Mouse (Mus musculus): Measurements from ENCODE around the gene Gm10775.

The Gm10775 gene

DNA sequence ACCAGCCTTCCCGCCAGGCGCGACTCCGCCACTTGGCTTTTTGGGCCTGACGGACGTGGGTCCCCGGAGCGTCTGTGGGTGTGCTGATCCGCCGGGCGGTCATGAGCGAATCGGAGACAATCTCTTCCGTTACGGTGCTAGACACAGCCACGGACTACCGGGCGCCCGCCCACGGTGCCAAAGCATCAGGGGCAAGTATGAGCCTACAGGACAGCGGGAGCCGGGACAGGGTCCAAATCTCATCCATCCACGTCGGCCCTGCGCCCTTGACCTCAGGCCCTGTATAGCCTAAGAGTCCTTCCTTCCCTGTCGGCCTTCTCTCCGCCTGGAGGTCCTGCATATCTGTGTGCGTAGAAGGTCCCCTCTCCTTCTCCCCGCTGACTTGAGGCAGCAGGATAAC, at the start of gene Gm10775:
Gene Gm10775, plus strand, starts transcription at position 301 of the 400 bp plus-strand sequence.
- no peak for DNase-seq (ENCODE audit: low spot score in 2 of 2)

DNA sequence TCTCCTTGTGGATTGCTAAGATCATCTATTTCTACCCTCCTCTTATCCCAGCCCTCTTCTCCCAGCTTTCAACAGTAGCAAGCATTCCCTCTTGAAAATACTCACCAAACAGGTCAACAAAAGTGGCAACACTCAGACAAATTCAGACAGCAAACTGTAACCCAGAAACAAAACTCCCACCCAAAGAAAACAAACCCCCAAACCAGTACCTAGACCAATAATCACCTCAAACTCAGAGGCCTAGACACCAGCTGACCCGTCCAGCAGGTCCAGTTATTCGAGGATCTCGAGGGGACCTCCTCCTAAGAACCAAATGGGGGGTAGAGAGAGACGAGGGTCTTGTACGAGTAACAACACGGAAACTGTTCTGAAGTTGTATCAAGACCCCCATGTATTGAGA, 33.4 kb upstream of the Gm10775 start:
- DNase-seq (ENCODE audit: low spot score in 2 of 2) = no peak

DNA sequence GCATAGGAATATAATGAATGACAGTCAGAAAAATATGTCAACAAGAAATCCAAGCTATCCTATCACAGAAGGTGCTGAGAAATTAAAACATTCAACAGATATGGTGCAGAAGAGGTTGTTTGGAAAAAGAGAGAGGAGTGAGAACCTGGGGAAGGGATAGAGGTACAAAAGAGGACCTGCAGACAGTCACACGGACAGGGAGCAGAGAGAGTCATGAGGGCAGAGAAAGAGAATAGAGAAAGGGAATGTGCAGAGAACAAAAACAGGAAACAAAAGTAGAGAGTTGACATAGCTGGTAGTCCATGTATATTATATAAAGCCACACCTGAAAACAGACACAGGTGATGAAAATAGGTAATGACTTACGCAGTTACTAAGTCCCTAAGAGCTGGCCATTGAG, 32.7 kb upstream of the Gm10775 start:
- DNase-seq (ENCODE audit: low spot score in 2 of 2) = no peak

DNA sequence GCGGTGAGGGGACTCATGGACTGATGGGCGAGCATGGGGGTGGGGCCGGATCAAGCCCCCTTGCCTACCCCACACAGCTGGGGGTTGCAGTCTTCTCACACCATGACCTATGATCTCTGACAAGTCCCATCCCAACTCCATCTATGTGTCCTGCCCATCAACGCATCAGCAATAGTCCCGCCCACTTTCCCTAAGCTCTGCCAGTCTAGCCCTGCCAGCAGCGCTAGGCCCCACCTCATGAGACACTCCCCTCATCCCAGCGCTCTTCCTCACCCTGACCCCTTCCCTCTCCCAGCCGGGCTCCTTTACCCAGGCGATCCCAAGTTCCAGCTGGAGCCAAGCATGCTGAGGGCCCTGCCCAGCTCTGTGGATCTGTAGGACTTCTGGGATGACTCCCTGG, 22.1 kb upstream of the Gm10775 start:
- DNase-seq (ENCODE audit: low spot score in 2 of 2) = no peak

DNA sequence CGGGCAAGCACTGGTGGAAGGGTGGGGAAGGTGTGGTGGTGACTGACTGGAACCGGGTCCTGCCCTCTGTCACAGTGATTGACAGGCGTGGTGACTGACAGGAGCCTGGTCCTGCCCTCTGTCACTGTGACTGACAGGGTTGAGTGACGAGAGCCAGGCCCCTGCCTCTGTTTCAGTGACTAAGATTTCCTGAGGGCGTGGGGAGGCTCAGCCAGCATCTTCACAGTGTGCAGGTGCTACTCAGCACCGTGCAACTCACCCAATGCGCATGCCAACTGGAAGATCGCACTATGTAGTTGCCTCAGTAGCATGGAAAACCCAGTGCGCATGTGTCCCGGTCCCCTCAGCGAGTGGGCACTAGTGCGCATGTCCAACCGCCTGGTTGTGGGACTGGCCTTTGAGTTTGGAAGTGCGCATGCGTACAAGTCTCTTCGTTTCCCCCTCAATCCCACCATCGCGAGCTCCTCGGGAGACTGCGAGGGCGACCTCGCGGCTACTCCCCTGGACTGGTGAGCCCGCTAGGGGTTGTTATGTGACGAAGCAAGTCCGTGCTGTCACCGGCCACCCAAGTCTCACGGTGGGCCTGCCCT, 18.7 kb upstream of the Gm10775 start:
- peak; percentile 92 to 95 for DNase-seq (ENCODE audit: low spot score in 2 of 2)

DNA sequence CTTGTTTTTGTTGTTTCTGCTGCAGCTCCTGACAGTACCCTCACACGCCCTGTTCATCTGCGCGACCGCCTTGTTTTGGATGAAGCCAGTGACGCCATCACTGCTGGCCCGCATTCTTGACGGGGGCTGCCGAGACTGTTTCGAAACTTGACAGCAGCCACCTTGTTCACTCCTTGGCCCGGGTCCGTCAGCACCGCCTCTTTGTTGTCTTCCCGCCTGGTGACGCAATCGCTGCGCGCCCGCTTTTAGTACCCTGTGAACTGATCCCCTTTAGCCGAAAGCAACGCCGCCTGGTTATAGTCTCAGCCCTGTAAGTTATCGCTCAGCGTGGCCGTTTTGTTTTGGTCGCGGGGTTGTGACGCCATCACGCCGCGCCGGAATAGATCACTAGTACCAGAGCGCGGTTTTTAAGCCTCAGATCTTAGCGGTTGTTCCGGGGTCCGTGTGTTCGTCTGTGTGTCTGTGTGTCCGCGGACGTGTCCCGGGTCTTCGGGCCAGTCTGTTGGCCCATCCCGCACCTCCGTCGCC, 18.2 kb upstream of the Gm10775 start:
- peak; percentile 87 to 97 for DNase-seq (ENCODE audit: low spot score in 2 of 2)

DNA sequence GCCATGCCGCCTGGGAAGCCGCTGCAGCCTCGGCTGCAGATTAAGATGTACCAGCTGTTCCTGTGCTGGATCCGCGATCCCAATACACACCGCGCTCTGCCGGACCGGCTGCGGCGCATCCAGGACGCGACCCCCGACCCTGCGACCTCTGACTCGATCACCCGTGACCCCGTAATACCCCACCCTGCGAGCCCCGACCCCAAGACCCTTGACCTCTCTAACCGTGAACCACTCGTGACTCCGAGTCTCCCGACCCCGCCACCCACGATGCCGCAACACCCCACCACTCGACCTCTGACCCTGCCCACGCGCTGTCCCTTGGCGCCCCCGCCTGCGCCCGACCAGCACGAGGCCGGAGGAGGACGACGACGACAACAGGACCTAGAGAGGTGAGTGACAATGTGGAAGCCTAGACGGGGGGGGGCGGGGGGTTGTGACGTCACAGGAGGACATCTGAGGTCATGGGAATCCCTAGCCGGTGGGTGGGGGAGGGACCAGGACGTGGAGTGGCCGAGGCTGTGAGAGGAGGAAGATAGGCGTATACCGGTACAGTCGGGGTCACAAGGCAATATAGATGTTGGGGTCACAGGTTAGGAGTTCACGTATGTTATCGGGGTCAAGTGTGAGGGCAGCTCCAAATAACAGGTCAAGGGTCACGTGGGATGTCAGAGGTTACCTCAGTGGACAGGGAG, 17.6 kb upstream of the Gm10775 start:
- no peak for DNase-seq (ENCODE audit: low spot score in 2 of 2)

DNA sequence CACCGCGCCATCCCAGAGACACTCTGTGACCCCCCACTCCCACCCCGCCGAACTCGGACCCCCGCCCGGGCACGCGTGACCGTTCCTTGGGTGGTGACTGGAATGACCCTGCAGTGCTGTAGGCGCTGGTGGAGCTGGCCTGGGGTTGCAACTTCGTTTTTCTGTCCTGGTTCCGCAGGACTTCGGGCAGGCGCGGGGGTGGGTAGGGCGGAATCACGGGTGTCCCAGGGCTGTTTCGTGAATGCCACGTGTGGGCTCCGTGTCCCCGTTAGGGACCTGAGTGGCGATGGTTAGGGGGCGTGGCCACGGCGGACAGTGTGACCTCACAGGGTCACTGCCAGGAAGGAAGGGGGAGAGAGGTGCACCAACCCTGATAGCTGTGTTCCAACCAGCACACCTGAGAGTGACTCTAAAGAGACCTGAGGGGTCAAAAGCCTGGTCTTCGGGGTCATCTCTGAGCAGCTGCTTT, 17.0 kb upstream of the Gm10775 start:
- DNase-seq (ENCODE audit: low spot score in 2 of 2) = no peak

DNA sequence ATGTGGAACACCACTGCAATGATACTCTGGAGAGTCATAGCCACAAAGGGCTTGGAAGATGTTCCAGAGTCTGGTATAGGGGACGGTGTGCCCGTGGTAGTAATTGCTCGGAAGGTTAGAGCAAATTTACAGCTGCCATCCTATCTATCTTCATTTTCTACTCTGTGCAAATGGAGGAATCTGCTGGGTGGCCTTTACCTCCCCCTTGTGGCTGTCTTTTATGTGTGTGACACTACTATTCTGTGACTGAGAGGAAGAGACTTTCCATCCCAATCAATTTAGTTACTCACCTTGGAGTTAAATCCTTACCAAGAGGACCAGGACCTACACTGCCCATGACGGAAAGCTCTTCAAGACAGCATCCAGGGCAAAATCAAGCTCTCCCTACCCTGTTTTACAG, 16.1 kb upstream of the Gm10775 start:
- no peak for DNase-seq (ENCODE audit: low spot score in 2 of 2)

DNA sequence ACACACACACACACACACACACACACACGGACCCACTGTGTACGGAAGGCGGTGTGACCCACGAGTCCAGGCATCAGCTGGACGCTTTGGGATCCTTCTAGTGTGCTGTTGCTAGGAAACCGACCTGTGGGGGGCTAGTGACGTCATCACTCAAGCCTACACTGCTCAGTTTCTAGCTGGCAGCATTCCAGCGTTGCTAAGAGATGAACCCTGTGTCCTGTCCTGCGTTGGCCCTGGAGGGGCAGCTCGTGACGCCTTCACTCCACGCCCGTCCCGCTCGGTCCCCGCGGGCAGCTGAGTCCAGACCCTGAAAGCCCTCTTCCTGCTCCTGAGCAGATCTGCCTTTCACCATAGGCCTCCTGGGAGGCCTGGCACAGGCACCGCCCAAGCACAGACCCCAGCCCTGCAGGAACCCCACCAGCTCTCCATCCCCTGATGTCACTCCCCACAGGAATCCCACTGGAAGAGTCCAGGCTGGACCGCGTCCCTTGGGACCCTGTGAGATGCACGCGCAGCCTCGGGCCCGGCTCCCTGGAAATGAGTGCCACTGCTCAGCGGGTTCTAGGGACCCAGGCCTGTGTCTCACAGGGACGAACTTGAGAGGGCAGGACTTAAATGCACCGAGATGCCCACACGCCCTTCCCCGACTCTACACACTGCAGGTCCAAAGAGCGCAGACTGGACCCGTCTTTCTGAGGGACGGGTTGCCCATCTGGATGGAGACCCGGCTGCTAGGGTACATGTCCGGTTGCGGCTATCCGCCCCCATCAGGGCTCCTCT, 974 bp upstream of the Gm10775 start:
- no peak for DNase-seq (ENCODE audit: low spot score in 2 of 2)

DNA sequence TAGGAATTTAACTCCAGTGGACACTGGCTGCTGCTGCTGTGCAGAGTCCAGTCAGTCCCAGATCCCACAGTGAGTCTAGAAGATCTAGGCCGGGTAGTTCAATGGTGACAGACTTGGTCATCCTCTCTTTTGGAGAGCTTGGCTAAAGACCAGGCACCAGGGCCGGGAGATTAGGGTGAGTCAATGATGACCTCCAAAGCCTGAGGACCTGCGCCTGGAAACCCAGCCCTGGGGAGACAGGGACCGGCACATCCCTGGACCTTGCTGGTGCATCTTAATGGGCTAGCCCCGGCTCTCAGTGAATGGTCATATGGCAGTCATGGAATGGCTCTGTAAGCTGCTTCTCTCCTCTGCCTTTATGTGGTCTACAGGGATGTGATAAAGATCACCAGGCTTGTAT, 2.7 kb downstream of the Gm10775 start:
- no peak for DNase-seq (ENCODE audit: low spot score in 2 of 2)

DNA sequence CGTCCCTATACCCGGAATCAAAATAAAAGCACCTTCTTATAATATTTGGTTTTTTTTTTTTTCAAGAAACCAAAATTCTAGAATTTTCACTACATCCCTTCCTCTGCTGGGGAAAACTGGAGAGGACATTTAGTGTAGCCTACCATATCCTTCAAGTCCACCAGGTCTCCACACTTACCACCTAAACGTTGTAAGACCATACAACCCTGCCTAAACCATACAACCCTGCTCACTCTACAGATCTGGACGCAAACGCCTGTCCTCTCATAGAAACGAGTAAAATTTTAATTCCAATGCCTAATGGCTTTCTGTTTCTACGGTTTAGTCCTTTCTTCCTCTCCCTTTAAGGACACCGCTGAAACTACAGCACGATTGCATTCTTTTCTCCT, 18.6 kb downstream of the Gm10775 start:
- no peak for DNase-seq (ENCODE audit: low spot score in 2 of 2)

DNA sequence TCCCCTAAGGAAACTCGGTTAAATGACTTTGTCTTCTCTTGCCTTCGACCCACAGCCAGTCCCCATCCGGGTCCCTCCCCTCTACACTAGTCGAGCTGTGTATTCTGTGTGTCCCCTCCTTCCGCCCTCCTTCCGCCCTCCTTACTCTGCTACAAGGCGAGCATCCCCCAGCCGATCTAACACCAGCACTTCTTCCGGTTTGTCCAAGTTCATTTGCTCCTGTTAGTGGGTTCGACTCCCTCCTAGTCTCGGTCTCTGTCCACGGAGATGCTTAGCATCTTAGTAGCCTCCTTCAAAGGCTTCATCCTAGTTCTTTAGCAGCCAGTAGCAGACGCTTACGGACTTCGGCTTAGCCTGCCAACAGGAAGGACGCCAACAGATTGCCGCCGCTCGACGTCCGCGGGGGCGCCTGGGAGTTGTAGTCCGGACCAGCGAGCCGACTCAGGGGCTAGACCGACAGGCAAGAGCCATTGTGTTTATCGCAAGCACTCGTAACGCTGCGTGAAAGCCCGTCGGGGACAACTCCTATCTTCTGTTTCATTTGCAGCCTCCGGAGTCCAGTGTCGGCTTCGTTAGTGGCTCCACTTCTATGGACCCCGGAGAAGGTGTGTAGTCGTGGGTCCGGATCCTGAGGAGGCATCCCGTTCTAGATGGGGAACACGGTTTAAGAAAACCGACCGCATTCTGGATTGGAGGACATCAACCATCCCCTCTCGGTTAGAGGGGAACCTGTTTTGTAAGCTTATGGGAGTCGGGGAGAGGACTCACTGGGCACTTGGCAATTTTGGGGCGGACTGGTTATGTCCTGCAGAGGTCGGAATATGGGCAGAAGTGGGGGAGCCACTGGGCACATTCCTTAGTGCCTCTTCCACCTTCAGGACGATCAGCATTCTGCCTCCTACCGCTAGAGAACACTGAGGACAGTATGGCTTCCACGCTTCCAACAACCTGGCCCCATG, 19.3 kb downstream of the Gm10775 start, which contains the start of gene Zfp369:
Gene Zfp369, plus strand, starts transcription at position 432 of the 959 bp plus-strand sequence.
- peak; percentile 90 to 93 for DNase-seq (ENCODE audit: low spot score in 2 of 2)

DNA sequence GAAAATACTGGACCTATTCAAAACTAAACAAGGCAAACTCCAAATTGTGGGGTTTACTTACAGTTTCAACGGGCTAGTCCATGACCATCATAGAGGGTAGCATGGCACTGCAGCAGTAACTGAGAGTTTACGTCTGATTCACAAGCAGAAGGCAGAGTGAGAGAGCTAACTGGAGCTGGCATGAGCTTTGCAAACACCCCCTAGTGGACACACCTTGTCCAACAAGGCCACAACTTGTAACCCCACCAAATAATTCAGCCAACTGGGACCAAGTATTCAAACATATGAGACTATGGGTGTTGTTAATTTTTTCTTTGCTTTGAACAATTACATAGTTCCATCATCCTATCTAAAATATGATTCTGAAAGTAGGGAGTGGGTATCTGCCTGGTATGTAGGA, 27.4 kb downstream of the Gm10775 start:
- DNase-seq (ENCODE audit: low spot score in 2 of 2) = no peak

DNA sequence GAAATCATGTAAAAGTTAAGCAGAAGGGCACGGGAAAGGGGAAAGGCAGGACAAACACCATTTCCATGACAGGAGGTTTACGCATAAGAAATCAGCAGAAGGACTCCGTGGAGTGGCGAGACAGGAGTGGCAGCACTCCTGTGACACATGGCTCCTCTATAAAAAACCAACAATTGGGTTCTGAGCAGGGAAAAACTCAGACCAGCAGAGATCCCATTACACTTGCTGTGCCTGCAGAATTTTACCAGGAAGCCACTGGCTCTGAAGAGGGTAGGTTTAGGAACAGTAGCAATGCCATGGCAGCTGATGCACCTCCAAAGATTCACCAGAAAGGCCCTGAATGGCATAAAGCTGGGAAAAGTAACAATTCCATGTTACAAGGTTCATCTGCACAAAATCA, 37.0 kb downstream of the Gm10775 start:
- DNase-seq (ENCODE audit: low spot score in 2 of 2) = no peak
